Mouse (Mus musculus): Measurements from ENCODE around the gene Rrm1. TPM values are rescaled to one million over a fixed set of nuclear protein-coding genes. Genes with fewer than 3 reads are reported as not detected.

Gene Rrm1
- total RNA-seq, 2 experiments from 2014 or later, result 9.5 to 10.1 TPM

Other genes starting within 250 kb of the Rrm1 start
- 10 to 100 TPM; 31.0 to 35.4 TPM for gene Nup98, start 231.5 kb upstream of the Rrm1 start, total RNA-seq (2021)
- gene Pgap2, start 231.5 kb upstream of the Rrm1 start, total RNA-seq (2021), result 10 to 100 TPM; 77.6 to 82.5 TPM
- gene Rhog, start 185.6 kb upstream of the Rrm1 start, total RNA-seq (2021), result 10 to 100 TPM; 19.6 to 26.9 TPM
- 10 to 100 TPM; 20.7 to 25.8 TPM for gene Stim1, start 173.9 kb upstream of the Rrm1 start, total RNA-seq (2021)
- not detected for gene Olfr543, start 40.0 kb downstream of the Rrm1 start, total RNA-seq (2021)
- not detected for gene Olfr544, start 46.6 kb downstream of the Rrm1 start, total RNA-seq (2021)
- gene Olfr545, start 57.9 kb downstream of the Rrm1 start, total RNA-seq (2021), result not detected
- not detected for gene Olfr547, start 93.1 kb downstream of the Rrm1 start, total RNA-seq (2021)
- gene Olfr548-ps1, start 99.2 kb downstream of the Rrm1 start, total RNA-seq (2021), result not detected
- gene Olfr549, start 108.2 kb downstream of the Rrm1 start, total RNA-seq (2021), result not detected
- 1 to 10 TPM; 5.3 TPM for gene Trim21, start 123.8 kb downstream of the Rrm1 start, total RNA-seq (2021)
- under 1 TPM; 0.05 to 0.18 TPM for gene Olfr550, start 129.7 kb downstream of the Rrm1 start, total RNA-seq (2021)
- not detected for gene Olfr551, start 150.2 kb downstream of the Rrm1 start, total RNA-seq (2021)
- gene Olfr552, start 156.1 kb downstream of the Rrm1 start, total RNA-seq (2021), result under 1 TPM; 0.10 to 0.23 TPM
- gene Olfr553, start 176.5 kb downstream of the Rrm1 start, total RNA-seq (2021), result not detected
- gene Olfr554, start 196.7 kb downstream of the Rrm1 start, total RNA-seq (2021), result not detected
- not detected for gene Olfr555, start 217.1 kb downstream of the Rrm1 start, total RNA-seq (2021)
- not detected for gene Olfr556, start 223.2 kb downstream of the Rrm1 start, total RNA-seq (2021)
- gene Trim68, start 245.6 kb downstream of the Rrm1 start, total RNA-seq (2021), result 1 to 10 TPM; 6.7 to 8.5 TPM